Mouse (Mus musculus): ENCODE measurements around the gene Lingo1. TPM values are rescaled to one million over a fixed set of nuclear protein-coding genes. Genes with fewer than 3 reads are reported as not detected.

Gene Lingo1
- polyA plus RNA-seq, 1 experiment from 2014 or later = 0.29 TPM

DNA sequence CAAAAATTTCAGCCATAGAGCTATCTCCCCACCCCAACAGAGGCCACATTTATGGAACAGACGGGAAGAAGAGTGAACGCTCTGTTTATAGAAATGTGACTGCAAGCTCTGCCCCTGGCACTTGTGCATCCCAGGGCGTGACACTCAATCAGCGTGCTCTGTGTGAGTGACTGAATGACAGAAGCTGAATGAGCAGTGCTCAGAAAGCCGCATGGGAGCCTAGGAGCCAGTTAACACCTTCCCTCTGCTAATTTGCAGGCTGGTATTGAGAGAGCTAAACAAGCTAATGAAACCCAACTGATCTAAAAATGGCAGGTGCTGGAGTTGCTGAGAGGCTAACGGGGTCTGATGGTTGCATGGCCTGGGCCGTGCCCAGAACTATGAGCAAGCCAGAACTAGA is 143.7 kb downstream of the Lingo1 start:
- ATAC-seq (no peak), DNase-seq (no peak)
- H3K4me2 ChIP-seq (ENCODE audit: low read depth, low read length) = no peak overlapping the region
- WGBS (ENCODE audit: insufficient replicate concordance) = 67% methylated on average over 7 of the region's 7 CpGs
- H3K27me3 ChIP-seq (ENCODE audit: insufficient read depth, low read length) = no peaks in the 10 kb centered on the region
- H3K9me3 ChIP-seq (ENCODE audit: low read length) = no peaks in the 10 kb centered on the region
- no peak overlapping the region for H3K9ac ChIP-seq (replicated peaks)
- no peaks in the 10 kb centered on the region for H3K4me1 ChIP-seq (ENCODE audit: insufficient read depth)
- no peak for TF ChIP-seq EP300 (IDR thresholded peaks at IDR 0.05; ENCODE audit: low read depth)
- no peak for TF ChIP-seq CTCF (IDR thresholded peaks at IDR 0.05; ENCODE audit: low read depth)
- H3K4me3 ChIP-seq (ENCODE audit: low read depth, low read length) = no peak overlapping the region
- no peaks in the 10 kb centered on the region for H3K36me3 ChIP-seq (replicated peaks; ENCODE audit: insufficient read depth, low read length)
- H3K27ac ChIP-seq (ENCODE audit: low read depth) = no peak overlapping the region

DNA sequence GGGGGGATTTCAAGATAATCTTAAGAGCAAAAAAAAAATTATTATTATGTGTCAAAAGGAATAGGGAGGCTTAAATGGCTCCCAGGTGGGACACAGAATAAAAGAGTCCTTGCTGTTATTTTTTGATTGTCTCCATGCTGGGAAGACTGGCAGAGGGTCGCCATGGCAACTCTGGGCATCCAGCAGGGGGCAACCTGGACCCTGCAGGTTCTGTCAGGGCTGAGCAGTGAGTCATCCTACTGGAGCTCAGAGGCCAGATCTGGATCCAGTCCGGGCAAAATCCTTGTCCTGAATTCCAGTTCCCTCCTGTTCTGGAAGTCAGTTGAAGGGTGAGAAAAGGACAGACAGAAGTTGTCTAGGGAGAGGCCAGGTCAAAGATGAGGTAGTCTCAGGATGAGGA is 144.7 kb downstream of the Lingo1 start:
- TF ChIP-seq EP300 (IDR thresholded peaks at IDR 0.05; ENCODE audit: low read depth) = no peak
- TF ChIP-seq CTCF (IDR thresholded peaks at IDR 0.05; ENCODE audit: low read depth) = 0 out of 2 replicates have a peak, but pooled peaks have one; percentile 2
- H3K27ac ChIP-seq (ENCODE audit: low read depth) = no peak overlapping the region
- H3K9ac ChIP-seq (replicated peaks) = no peak overlapping the region
- H3K4me2 ChIP-seq (ENCODE audit: low read depth, low read length) = no peak overlapping the region
- DNase-seq = no peak
- no peaks in the 10 kb centered on the region for H3K4me1 ChIP-seq (ENCODE audit: insufficient read depth)
- no peaks in the 10 kb centered on the region for H3K27me3 ChIP-seq (ENCODE audit: insufficient read depth, low read length)
- H3K4me3 ChIP-seq (ENCODE audit: low read depth, low read length) = no peak overlapping the region
- WGBS (ENCODE audit: insufficient replicate concordance) = 37% methylated on average over 2 of the region's 2 CpGs
- no peaks in the 10 kb centered on the region for H3K36me3 ChIP-seq (replicated peaks; ENCODE audit: insufficient read depth, low read length)
- no peaks in the 10 kb centered on the region for H3K9me3 ChIP-seq (ENCODE audit: low read length)
- no peak for ATAC-seq

DNA sequence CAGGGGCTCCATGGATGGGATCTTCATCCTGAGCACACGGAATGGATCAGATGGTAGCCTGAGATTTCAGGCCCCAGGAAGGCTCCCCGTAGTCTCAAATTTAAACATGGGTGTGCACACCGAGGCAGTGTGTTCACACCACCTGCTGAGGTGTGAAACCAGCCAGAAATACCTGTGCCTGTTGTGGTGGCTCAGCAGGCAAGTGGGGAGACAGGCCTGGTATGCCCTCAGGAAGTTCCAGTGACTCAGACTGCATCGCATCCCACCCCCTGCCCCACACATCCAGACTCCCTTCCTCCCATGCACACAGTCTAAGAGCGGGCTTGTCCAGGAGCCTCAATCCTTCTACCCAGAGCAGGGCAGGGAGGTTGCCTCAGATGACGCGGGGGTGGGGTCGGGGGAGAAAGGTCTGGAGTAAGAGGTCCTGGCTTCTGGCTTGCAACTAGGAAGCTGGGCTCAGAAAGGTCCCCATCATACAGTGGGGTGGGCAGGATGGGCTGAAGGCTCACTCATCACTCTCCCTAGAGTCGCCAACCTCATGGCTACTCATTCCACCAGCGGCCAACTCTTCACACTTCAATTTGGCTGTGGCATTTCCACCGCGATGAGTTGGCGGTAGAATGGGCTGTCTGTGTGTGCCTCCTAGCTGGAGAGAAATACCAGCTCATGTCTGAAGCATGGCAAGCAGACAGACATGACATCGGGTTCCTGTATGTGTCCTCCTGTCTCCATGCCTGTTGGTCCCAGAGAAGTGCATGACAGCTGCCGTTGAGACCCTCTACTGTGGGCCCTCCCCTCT is 149.8 kb downstream of the Lingo1 start:
- 78% methylated on average over 15 of the region's 15 CpGs for WGBS (ENCODE audit: insufficient replicate concordance)
- Histone ChIP-seq H3K27me3 (ENCODE audit: insufficient read depth, low read length) (no peaks in the 10 kb centered on the region), H3K36me3 (replicated peaks; ENCODE audit: insufficient read depth, low read length) (no peaks in the 10 kb centered on the region), H3K9me3 (ENCODE audit: low read length) (no peaks in the 10 kb centered on the region), H3K4me1 (ENCODE audit: insufficient read depth) (no peaks in the 10 kb centered on the region), H3K4me2 (ENCODE audit: low read depth, low read length) (no peak overlapping the region), H3K4me3 (ENCODE audit: low read depth, low read length) (no peak overlapping the region), H3K9ac (replicated peaks) (no peak overlapping the region), H3K27ac (ENCODE audit: low read depth) (no peak overlapping the region)
- TF ChIP-seq CTCF (IDR thresholded peaks at IDR 0.05; ENCODE audit: low read depth) (no peak), EP300 (IDR thresholded peaks at IDR 0.05; ENCODE audit: low read depth) (no peak)
- ATAC-seq (no peak), DNase-seq (no peak)

DNA sequence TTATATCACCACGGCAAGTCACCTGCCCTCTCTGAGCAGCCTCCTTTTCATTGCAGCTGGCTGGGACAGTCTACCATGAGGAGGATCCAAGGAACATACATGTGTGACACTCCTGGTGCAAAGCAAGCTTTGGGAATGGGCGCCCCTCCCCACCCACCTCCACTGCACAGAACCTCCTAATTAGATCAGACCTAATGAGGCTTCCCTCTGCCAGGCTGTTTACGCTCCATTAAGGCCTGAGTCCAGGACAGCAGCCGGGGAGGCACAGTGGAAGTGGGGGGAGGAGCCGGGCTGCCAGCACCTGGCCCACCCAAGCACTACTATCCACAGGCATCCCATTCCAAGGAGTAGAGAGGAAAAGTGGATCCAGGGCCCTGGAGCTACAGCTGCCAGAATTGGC is 152.8 kb downstream of the Lingo1 start:
- no peaks in the 10 kb centered on the region for H3K9me3 ChIP-seq (ENCODE audit: low read length)
- ATAC-seq = no peak
- no peak for TF ChIP-seq EP300 (IDR thresholded peaks at IDR 0.05; ENCODE audit: low read depth)
- no peak for TF ChIP-seq CTCF (IDR thresholded peaks at IDR 0.05; ENCODE audit: low read depth)
- no peaks in the 10 kb centered on the region for H3K36me3 ChIP-seq (replicated peaks; ENCODE audit: insufficient read depth, low read length)
- H3K27me3 ChIP-seq (ENCODE audit: insufficient read depth, low read length) = peaks cover 2% of the 10 kb centered on the region; the same call in 1 of the 2 replicates
- H3K4me1 ChIP-seq (ENCODE audit: insufficient read depth) = no peaks in the 10 kb centered on the region
- 63% methylated on average over 5 of the region's 5 CpGs for WGBS (ENCODE audit: insufficient replicate concordance)
- H3K4me3 ChIP-seq (ENCODE audit: low read depth, low read length) = no peak overlapping the region
- no peak for DNase-seq
- no peak overlapping the region for H3K9ac ChIP-seq (replicated peaks)
- no peak overlapping the region for H3K4me2 ChIP-seq (ENCODE audit: low read depth, low read length)
- no peak overlapping the region for H3K27ac ChIP-seq (ENCODE audit: low read depth)

DNA sequence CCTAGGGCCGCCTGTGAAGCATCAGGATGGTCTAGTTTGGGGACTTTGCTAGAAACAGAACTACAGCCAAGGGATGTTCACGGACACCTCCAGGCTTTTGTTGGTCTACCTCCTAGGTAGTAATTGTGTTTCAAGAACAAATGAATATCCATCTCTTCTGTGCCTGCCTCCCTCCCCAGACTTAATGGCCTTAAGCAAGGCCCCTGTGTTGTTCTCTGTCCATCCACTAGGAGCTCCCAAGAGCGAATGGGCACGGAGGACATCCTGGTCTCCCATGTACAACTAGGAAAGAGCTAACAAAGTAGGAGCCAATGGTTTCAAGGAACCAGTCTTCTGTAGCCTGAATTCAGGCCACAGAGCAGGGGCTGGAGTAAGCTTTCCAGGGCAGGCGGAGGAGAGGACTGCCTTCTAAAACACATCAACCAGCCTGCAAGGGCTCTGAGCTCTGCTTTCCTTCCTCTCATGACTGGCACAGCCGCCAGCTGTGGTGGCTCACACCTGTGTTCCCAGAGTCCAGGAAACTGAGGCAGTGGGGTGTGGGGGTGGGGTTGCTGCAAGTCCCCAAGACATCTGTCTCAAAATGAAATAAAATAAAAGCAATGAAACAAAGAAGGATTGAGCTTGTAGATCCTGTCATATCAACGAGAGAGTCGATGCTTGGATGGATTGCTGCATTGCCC is 157.9 kb downstream of the Lingo1 start:
- Histone ChIP-seq H3K4me1 (ENCODE audit: insufficient read depth) (peaks cover 7% of the 10 kb centered on the region; the same call in 1 of the 2 replicates), H3K27me3 (ENCODE audit: insufficient read depth, low read length) (peaks cover 51% of the 10 kb centered on the region), H3K4me3 (ENCODE audit: low read depth, low read length) (no peak overlapping the region), H3K9me3 (ENCODE audit: low read length) (no peaks in the 10 kb centered on the region), H3K27ac (ENCODE audit: low read depth) (no peak overlapping the region), H3K9ac (replicated peaks) (no peak overlapping the region), H3K4me2 (ENCODE audit: low read depth, low read length) (no peak overlapping the region), H3K36me3 (replicated peaks; ENCODE audit: insufficient read depth, low read length) (no peaks in the 10 kb centered on the region)
- TF ChIP-seq CTCF (IDR thresholded peaks at IDR 0.05; ENCODE audit: low read depth) (peak; percentile 59), EP300 (IDR thresholded peaks at IDR 0.05; ENCODE audit: low read depth) (no peak)
- ATAC-seq (no peak), DNase-seq (no peak)
- 49% methylated on average over 8 of the region's 8 CpGs for WGBS (ENCODE audit: insufficient replicate concordance)

DNA sequence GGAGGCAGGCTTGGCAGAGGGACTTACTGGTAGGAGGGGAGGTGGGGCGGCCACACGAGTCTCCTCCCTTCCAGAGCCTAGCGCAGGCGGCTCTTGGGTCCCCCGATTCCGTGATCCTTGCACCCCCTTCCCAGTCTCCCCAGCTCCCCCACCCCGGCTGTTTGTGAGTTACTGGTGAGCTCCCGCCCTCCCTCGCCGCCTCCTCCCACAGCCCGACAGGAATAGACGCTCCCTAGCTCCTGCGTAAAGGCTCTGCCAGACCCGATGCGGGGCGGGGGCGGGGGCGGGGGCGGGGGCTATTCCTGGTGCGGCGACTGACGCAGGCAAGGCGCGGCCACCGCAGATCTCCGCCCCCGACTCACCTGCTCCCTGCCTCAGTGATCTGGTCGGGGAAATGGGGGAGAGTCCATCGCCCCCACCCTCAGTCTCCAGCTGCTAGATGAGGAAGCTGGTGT is 158.8 kb downstream of the Lingo1 start:
- no peaks in the 10 kb centered on the region for H3K36me3 ChIP-seq (replicated peaks; ENCODE audit: insufficient read depth, low read length)
- H3K4me3 ChIP-seq (ENCODE audit: low read depth, low read length) = no peak overlapping the region
- no peaks in the 10 kb centered on the region for H3K9me3 ChIP-seq (ENCODE audit: low read length)
- 5% methylated on average over 29 of the region's 29 CpGs for WGBS (ENCODE audit: insufficient replicate concordance)
- TF ChIP-seq CTCF (IDR thresholded peaks at IDR 0.05; ENCODE audit: low read depth) = no peak
- TF ChIP-seq EP300 (IDR thresholded peaks at IDR 0.05; ENCODE audit: low read depth) = no peak
- H3K4me2 ChIP-seq (ENCODE audit: low read depth, low read length) = no peak overlapping the region
- peaks cover 7% of the 10 kb centered on the region; the same call in 1 of the 2 replicates for H3K4me1 ChIP-seq (ENCODE audit: insufficient read depth)
- H3K9ac ChIP-seq (replicated peaks) = no peak overlapping the region
- DNase-seq = no peak
- H3K27ac ChIP-seq (ENCODE audit: low read depth) = no peak overlapping the region
- H3K27me3 ChIP-seq (ENCODE audit: insufficient read depth, low read length) = peaks cover 51% of the 10 kb centered on the region
- ATAC-seq = no peak

All from liver, postnatal 0 days (tissue).